Mouse (Mus musculus): ENCODE measurements around the gene Uba2.

GRCm38 (mm10) chr7:34131118-34131517 lies 38.3 kb downstream of the Uba2 start:
- TF ChIP-seq TAL1 (IDR thresholded peaks at IDR 0.05; ENCODE audit: low read length): no peak
- TF ChIP-seq GATA1 (IDR thresholded peaks at IDR 0.05; ENCODE audit: low read length): no peak

All from erythroblast, embryonic 14.5 days (primary cell).